Mouse (Mus musculus) cerebellum, adult 11 months (tissue): Measurements from ENCODE around the gene Acvr1.

Experiments
- DNase-seq: peaks from one replicate; pipeline ENCODE4 v3.0.0; 2022

Acvr1 gene

GRCm38 (mm10) chr2:58557045-58557845, 9.7 kb downstream of the Acvr1 start:
- no peak for DNase-seq

GRCm38 (mm10) chr2:58552296-58552695, 14.7 kb downstream of the Acvr1 start:
- DNase-seq, result no peak

GRCm38 (mm10) chr2:58551866-58552265, 15.1 kb downstream of the Acvr1 start:
- no peak for DNase-seq

GRCm38 (mm10) chr2:58550488-58550887, 16.5 kb downstream of the Acvr1 start:
- DNase-seq, result no peak

GRCm38 (mm10) chr2:58549960-58550359, 17.0 kb downstream of the Acvr1 start:
- DNase-seq, result no peak

GRCm38 (mm10) chr2:58548943-58549342, 18.0 kb downstream of the Acvr1 start:
- DNase-seq, result no peak

- DNase-seq, result no peak
Measured at GRCm38 (mm10) chr2:58546264-58546663, 20.7 kb downstream of the Acvr1 start.

GRCm38 (mm10) chr2:58544368-58544767, 22.6 kb downstream of the Acvr1 start:
- DNase-seq, result no peak

- DNase-seq, result no peak
Measured at GRCm38 (mm10) chr2:58543252-58543651, 23.7 kb downstream of the Acvr1 start.

- DNase-seq, result no peak
Measured at GRCm38 (mm10) chr2:58538196-58538595, 28.8 kb downstream of the Acvr1 start.

GRCm38 (mm10) chr2:58536796-58537195, 30.2 kb downstream of the Acvr1 start:
- DNase-seq, result no peak

- DNase-seq, result no peak
Measured at GRCm38 (mm10) chr2:58535233-58535632, 31.7 kb downstream of the Acvr1 start.

- no peak for DNase-seq
Measured at GRCm38 (mm10) chr2:58534379-58534778, 32.6 kb downstream of the Acvr1 start.

GRCm38 (mm10) chr2:58533521-58534001, 33.4 kb downstream of the Acvr1 start:
- DNase-seq, result peak; percentile 62

GRCm38 (mm10) chr2:58532260-58532850, 34.6 kb downstream of the Acvr1 start:
- peak; percentile 35 for DNase-seq

- DNase-seq, result no peak
Measured at GRCm38 (mm10) chr2:58530521-58530920, 36.4 kb downstream of the Acvr1 start.

GRCm38 (mm10) chr2:58529860-58530440, 37.0 kb downstream of the Acvr1 start:
- DNase-seq, result no peak

GRCm38 (mm10) chr2:58529384-58529783, 37.6 kb downstream of the Acvr1 start:
- no peak for DNase-seq

GRCm38 (mm10) chr2:58527786-58528185, 39.2 kb downstream of the Acvr1 start:
- DNase-seq, result no peak

GRCm38 (mm10) chr2:58524356-58524755, 42.6 kb downstream of the Acvr1 start:
- DNase-seq, result no peak

GRCm38 (mm10) chr2:58523894-58524293, 43.1 kb downstream of the Acvr1 start:
- DNase-seq, result no peak

- DNase-seq, result no peak
Measured at GRCm38 (mm10) chr2:58523097-58523496, 43.9 kb downstream of the Acvr1 start.

- no peak for DNase-seq
Measured at GRCm38 (mm10) chr2:58521621-58522020, 45.3 kb downstream of the Acvr1 start.

GRCm38 (mm10) chr2:58520727-58521126, 46.2 kb downstream of the Acvr1 start:
- no peak for DNase-seq
